Mouse (Mus musculus) heart, adult 2 months (tissue): Measurements from ENCODE around the gene Carm1.

Experiments
- CTCF ChIP-seq: fragments of 200-600 bp; IDR thresholded peaks from 2 replicates; pipeline ENCODE4 v1.8.1; 2022; ENCODE audit warnings: antibody characterized with exemption, mild to moderate bottlenecking, moderate library complexity
- POLR2A ChIP-seq: fragments of 200-500 bp; IDR thresholded peaks from 2 replicates; pipeline ENCODE4 v1.6.1; 2011; ENCODE audit warnings: mild to moderate bottlenecking, low read depth, low read length, control low read depth; ENCODE audit not compliant: insufficient read depth

- TF ChIP-seq POLR2A, result no peak
- TF ChIP-seq CTCF, result no peak
These were observed 33.2 kb upstream of the Carm1 start for GRCm38 (mm10) chr9:21513466-21513865.
